Mouse (Mus musculus) granulocyte monocyte progenitor cell, adult 5-6 weeks (primary cell): ENCODE data around the gene Pnldc1. TPM values are rescaled to one million over a fixed set of nuclear protein-coding genes. Genes with fewer than 3 reads are reported as not detected.
"Not testable (repeated sequence)": the region's sequence is repeated elsewhere in the genome, so short reads cannot be mapped to it uniquely, and the experiment has no call there.

Experiments
- ATAC-seq: replicated peaks from 2 replicates; pipeline ENCODE4 v1.8.0; 2016; ENCODE audit warnings: mild to moderate bottlenecking, moderate TSS enrichment, inconsistent platforms; ENCODE audit not compliant: poor library complexity, severe bottlenecking
- total RNA-seq, 2 experiments: library from RNA; stranded (forward) in 1 of 2; stranded (reverse) in 1 of 2; fragments of 200-712, 200-1000 nt in 1 of 2; fragments of >200 nt in 1 of 2; fragmentation: Nextera tagmentation in 1 of 2; gene quantifications; 2 replicates each; pipeline ENCODE4 v1.2.3; 2014 to 2017

Gene Pnldc1
- 1.7 and 3.5 TPM in 2 replicates for total RNA-seq (2014; fragmentation: Nextera tagmentation)
- 1.6 TPM in 1 of 2 replicates, not detected in the other for total RNA-seq (2017)

DNA sequence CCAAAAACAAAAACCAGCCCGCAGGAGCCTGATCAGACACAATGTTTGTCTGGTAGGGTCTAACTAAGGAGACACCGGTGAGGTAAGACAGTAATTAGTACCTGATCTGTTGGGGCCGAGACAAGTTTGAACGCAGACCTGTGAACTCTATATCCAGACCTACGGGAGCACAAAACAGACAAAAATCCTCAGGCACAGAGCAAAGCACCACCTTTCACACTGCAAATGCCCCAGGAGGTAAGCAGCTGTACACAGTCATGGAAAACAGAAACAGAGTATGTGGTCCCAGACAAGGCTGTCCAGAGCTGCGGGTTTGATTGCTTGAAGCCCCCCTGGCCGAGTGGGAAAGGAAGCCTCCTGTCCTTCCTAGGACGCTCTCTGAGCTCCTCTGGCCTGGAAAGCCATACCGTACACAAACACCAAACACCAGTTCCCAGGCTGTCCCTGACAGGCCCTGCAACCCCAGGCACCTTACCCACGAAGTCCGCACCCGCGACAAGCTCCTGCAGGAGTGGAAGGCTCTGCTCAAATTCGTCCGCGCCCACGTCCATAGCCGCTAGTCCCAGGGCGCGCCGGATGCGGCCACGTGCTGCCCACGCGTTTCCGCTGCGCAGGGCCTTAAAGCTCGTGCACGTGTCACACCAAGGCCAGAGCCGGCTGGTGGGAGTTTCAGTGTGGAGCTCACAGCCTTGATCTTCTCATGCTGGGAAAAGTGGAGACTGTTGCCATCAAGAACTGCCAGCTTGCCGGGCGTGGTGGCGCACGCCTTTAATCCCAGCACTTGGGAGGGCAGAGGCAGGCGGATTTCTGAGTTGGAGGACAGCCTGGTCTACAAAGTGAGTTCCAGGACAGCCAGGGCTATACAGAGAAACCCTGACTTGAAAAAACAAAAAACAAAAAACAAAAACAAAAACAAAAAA lies at the start of gene Pnldc1:
TSS of gene Pnldc1 (minus strand) at position 870 of the 920 bp plus-strand sequence.
- no peak for ATAC-seq

GRCm38 (mm10) chr17:12959377-12959776 lies 49.3 kb upstream of the Pnldc1 start:
- ATAC-seq: peak; percentile 21; the same call in 1 of the 2 replicates

DNA sequence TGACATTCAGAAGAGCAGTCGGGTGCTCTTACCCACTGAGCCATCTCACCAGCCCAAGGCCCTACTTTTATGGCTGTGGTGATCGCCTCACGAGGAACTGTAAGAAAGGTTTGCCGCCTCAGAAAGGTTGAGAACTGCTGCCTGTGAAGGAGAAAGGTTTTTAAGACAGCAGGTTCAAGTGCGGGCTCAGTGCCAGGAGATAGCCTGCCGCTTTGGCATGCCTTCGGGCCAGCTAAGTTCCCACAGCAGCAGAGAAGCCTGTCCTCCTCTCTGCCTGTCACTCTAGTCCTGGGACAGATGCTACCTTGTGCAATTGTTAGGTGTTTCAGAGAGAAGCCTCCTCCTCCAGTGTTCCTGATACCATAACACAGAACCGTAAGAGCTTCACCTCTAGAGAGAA lies 46.6 kb upstream of the Pnldc1 start:
- ATAC-seq: no peak

- no peak for ATAC-seq
These were observed 39.6 kb upstream of the Pnldc1 start for GRCm38 (mm10) chr17:12949669-12950068.

DNA sequence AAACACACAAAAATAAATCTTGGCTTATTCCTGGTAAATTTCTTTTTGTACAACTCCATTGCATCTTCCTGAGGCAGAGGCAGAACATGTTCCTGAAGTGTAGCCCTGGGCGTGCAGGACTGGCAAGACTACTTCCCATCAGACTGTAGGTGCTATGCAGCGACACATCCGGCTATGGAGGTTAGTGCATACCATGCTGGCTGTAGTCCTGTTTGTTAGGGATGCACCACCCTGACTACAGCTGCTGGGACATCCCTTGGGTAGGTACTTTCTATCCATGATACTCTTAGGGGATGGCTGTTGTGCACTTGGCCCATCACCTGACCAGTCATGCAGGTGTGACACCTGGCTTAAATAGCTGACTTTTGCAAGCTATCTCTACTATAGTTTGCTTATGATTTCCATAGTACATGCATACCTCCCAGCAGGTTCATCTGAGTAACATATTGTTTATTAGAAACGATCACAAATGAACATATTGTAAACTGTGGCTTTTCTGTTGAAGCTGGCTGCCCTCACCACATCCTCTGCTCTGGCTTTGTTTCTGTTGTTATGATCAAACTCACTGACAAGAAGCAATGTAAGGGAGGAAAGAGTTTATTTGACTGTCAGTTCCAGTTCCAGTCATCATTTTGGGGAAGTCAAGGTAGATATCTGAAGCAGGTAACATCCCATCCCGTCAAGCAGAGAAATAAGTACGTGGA lies 32.6 kb upstream of the Pnldc1 start:
- no peak for ATAC-seq

DNA sequence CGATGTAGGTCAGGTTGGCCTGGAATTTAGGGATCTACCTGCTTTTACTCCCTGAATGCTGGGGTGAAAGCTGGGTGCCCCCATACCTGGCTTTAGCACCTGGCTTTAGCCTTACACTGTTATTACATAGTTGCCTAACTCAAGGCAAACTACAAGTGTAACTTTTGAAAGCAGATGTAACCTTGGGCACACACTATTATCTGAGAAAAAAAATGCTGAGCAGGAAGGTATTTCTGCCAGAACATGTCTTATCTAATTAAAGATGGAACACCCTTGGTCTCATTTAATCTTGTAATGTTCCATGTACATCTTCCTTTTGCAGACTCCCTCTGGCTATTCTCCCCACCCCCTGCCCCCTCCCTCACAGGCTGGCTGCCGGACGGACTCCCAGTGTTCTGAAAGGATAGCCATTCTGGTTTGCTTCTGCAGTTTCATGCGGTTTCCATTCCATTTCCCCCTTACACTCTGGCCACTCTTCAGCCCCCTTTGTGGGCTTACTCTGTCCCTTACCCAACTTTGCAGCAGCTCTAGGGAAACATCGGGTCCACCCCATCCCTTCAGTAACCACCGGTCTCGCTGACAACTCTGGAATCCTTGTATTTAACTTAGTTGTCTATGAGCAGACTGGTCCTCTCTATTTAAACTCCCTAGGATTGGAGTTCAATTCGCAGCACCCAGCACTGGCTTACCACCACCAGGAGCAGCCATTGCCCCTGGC lies 31.7 kb upstream of the Pnldc1 start:
- ATAC-seq: no peak

- peak; percentile 66 for ATAC-seq
These were observed 30.2 kb upstream of the Pnldc1 start, which contains the start of gene Acat3 for GRCm38 (mm10) chr17:12940151-12940805. Acat3 (minus strand) TSS chr17:12940600.

DNA sequence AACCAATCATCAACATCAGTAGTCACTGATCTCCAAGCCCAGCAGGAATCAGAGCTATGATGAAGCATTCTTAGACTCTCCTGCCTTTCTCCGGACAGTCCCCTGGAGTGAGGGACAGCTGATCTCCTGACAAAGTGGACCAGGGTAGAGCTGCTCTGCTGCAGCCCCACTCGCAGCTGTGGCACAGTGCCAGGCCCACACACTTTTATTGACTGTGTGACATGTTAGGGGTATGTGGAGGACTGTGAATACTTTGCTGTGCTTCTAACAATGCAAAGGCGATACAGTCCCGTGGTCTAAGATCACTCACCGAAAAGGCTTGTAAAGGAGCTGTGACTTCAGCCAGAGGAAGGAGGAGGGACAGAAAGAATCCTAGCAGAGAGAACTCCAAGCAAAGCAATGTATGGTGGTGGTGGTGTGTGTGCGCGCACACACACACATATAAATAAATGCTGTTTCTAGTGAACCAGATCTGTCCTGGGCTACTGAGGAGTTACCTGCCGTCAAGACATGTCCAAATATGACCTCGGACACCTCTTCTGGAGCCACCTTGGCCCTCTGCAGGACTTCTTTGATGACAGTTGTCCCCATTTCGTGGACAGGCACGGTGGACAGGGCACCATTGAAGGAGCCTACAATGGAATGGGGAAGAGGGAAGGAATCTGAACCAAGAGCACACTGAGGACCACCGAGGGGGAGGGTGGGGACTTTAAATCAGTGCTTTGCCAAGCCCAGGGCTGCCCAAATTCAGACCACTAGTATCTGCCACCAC lies 29.5 kb upstream of the Pnldc1 start:
- peak; percentile 32 for ATAC-seq

DNA sequence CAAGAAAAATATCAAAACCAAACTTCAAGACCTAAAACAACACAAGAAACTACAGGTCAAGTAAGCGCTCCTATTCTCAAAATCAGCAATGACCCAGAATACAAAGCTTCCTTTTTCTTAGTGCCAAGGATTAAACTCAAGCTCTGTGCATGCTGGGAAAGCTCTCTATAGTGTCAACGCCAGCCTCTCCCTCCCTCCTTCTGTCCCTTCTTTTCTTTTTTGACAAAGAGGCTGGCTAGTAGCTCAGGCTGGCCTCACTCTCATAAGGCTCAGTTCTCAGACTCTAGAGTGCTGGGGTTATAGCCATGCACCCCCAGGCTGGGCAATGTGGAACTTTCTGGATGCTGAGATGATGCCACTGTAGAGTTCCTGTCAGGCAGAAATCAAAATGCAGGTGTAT lies 28.0 kb upstream of the Pnldc1 start:
- ATAC-seq: no peak

DNA sequence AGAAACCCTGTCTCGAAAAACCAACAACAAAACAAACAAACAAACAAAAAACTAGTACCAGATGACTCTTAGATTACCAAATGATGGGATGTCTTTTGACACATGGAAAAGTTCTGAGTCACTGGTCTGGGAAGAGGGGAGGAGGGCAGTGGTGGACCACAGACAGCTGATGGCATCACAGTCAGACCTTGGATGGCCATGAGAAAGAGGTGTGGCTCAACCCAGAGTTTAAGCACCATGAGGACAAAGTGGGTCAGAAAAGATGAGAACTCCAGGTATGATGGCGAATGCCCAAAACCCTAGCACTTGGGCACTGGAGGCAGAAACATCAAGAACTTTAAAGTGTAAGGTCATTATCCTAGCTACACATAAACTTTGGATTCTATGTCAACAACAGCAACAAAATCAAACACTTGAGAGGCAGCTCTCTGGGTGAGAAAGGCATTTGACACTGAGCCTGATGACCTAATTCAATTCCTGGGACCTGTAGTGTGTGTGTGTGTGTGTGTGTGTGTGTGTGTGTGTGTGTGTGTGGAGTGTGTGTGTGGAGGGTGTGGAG lies 27.5 kb upstream of the Pnldc1 start:
- no peak for ATAC-seq

- ATAC-seq: no peak
These were observed 25.7 kb upstream of the Pnldc1 start for GRCm38 (mm10) chr17:12935719-12936118.

- not testable (repeated sequence) for ATAC-seq
These were observed 21.5 kb upstream of the Pnldc1 start for GRCm38 (mm10) chr17:12931576-12931975.

GRCm38 (mm10) chr17:12925703-12926180 lies 15.7 kb upstream of the Pnldc1 start:
- no peak for ATAC-seq

DNA sequence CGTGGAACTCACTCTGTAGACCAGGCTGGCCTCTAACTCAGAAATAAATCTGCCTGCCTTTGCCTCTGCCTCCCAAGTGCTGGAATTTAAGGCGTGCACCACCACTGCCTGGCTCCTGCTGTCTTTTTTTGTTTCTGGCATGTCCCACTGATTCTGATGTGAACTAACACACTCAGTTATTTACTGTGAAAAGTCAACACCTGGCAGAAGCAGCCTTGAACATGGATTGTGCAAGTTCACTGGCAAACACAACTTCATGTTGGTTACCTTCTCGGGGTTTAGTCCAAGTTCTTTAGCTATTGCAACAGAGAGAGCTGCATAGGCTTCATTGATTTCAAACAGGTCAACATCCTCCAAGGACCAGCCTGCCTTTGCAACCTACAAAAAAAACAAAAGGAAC lies 15.0 kb upstream of the Pnldc1 start:
- ATAC-seq: no peak

DNA sequence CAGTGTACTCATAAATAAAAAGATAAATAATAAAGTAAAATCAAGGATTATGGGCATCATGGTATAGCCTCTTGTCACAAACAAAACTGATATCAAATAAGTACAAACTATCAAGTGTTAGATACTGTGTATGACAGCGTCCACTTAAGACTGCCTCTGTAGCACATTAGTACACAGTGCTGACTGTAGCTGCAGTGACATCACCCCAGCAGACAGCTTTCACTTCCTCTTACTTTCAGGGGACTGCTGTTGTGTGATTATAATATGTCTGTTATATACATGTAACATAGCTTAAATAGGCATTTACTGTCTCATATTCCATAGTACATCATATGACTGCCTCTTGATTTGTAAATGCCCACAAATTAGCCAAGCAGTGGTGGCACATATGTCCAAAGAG lies 11.0 kb upstream of the Pnldc1 start:
- peak; percentile 72 for ATAC-seq

GRCm38 (mm10) chr17:12916588-12917380 lies 6.8 kb upstream of the Pnldc1 start:
- peak; percentile 31 for ATAC-seq

GRCm38 (mm10) chr17:12915881-12916583 lies 6.0 kb upstream of the Pnldc1 start, which contains the start of gene Mrpl18:
Mrpl18 (minus strand) TSS chr17:12916345.
- peak; percentile 95 for ATAC-seq
